Comparison of ENCODE assay signal across 8 mouse cellular contexts in the genomic region with DNA sequence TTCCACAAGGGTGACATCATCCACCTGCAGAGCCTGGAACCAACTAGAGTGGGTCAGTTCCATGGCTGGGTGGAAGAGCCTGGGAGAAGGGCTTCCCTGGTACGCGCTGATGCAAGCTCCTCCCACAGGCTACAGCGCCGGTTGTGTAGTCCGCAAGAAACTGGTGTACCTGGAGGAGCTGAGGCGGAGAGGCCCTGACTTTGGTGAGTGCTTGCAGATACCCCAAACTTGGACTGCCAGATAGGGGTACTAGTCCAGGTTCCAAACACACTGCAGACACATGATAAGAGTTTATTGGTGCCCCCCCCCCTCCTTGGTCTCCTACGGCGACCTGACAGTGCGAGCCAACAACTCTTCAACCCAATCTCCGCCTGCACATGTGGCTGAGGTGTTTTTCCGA. TPM values are rescaled to one million over a fixed set of nuclear protein-coding genes. Genes with fewer than 3 reads are reported as not detected.
A peak's percentile ranks its signal among the peaks of the same experiment; 100 is the strongest.
DNase-seq lines count a peak whose midpoint lies in the region; ATAC-seq lines count a peak whose summit lies in the region.

No protein-coding gene starts in this region.

- no peaks in the 10 kb centered on the region for H3K36me3 ChIP-seq in forebrain, embryonic 13.5 days (ENCODE audit: poor library complexity, severe bottlenecking)
- H3K36me3 ChIP-seq in liver, embryonic 12.5 days: no peaks in the 10 kb centered on the region

- DNase-seq in spleen, adult 12 weeks (ENCODE audit: low spot score): peak; percentile 46
- no peak for DNase-seq in spleen, adult 18-20 months
- peak; percentile 23 for DNase-seq in retina, postnatal 1 day
- DNase-seq in left cerebral cortex, adult 18-20 months (ENCODE audit: low spot score in 2 of 2): no peak
- no peak for DNase-seq in urinary bladder, postnatal 4 days (ENCODE audit: low spot score in 2 of 2)
- no peak for DNase-seq in layer of hippocampus, adult 8-10 months (ENCODE audit: low spot score in 2 of 2)

- H3K9me3 ChIP-seq in forebrain, embryonic 13.5 days (replicated peaks): no peaks in the 10 kb centered on the region
- H3K9me3 ChIP-seq in liver, embryonic 12.5 days (replicated peaks): no peaks in the 10 kb centered on the region

- whole genome bisulfite sequencing in forebrain, embryonic 13.5 days: 6% methylated on average over 11 of the region's 11 CpGs
- WGBS in liver, embryonic 12.5 days (ENCODE audit: insufficient replicate concordance): 4% methylated on average over 11 of the region's 11 CpGs

- no peak overlapping the region; the same call in 1 of the 2 replicates for H3K9ac ChIP-seq in forebrain, embryonic 13.5 days
- peak overlapping the region; percentile 60 for H3K9ac ChIP-seq in liver, embryonic 12.5 days

- ATAC-seq in forebrain, embryonic 13.5 days: no peak
- peak; percentile 88 for ATAC-seq in liver, embryonic 12.5 days

- H3K4me3 ChIP-seq in forebrain, embryonic 13.5 days: peak overlapping the region; percentile 38
- peak overlapping the region; percentile 56 for H3K4me3 ChIP-seq in liver, embryonic 12.5 days

- peaks cover 12% of the 10 kb centered on the region for H3K4me1 ChIP-seq in forebrain, embryonic 13.5 days
- peaks cover 55% of the 10 kb centered on the region for H3K4me1 ChIP-seq in liver, embryonic 12.5 days

- H3K27ac ChIP-seq in forebrain, embryonic 13.5 days: no peak overlapping the region
- peak overlapping the region; percentile 77 for H3K27ac ChIP-seq in liver, embryonic 12.5 days

- H3K27me3 ChIP-seq in forebrain, embryonic 13.5 days: peaks cover 29% of the 10 kb centered on the region
- peaks cover 56% of the 10 kb centered on the region for H3K27me3 ChIP-seq in liver, embryonic 12.5 days (replicated peaks)

- peak overlapping the region; percentile 65 for H3K4me2 ChIP-seq in forebrain, embryonic 13.5 days
- peak overlapping the region; percentile 86 for H3K4me2 ChIP-seq in liver, embryonic 12.5 days

RNA-seq across cellular contexts. Expression of a gene that starts 27.2 kb away (rescaled TPM):
- 30.2 and 31.5 TPM in 2 replicates for polyA plus RNA-seq in forebrain, embryonic 13.5 days (2015; fragmentation: Nextera tagmentation; extraction: Ambion mirVana)
- polyA plus RNA-seq in liver, embryonic 12.5 days (2016; fragmentation: Nextera tagmentation; extraction: Ambion mirVana): 32.7 and 33.2 TPM in 2 replicates
- total RNA-seq in left cerebral cortex, adult 18-20 months (2021): 10 to 100 TPM; 61.0 to 62.5 TPM
- total RNA-seq in layer of hippocampus, adult 8-10 months (2022): 10 to 100 TPM; 53.7 to 60.9 (median 57.8) TPM

RNA-seq across cellular contexts. Expression of a gene that starts 39.8 kb away (rescaled TPM):
- polyA plus RNA-seq in forebrain, embryonic 13.5 days (2015; fragmentation: Nextera tagmentation; extraction: Ambion mirVana): 0.03 TPM in 2 replicates
- polyA plus RNA-seq in liver, embryonic 12.5 days (2016; fragmentation: Nextera tagmentation; extraction: Ambion mirVana): 0.26 and 0.28 TPM in 2 replicates
- under 1 TPM; 0.05 to 0.12 TPM for total RNA-seq in left cerebral cortex, adult 18-20 months (2021)
- total RNA-seq in layer of hippocampus, adult 8-10 months (2022): under 1 TPM; 0.07 to 0.20 (median 0.14) TPM

RNA-seq across cellular contexts. Expression of a gene that starts 54.6 kb away (rescaled TPM):
- polyA plus RNA-seq in forebrain, embryonic 13.5 days (2015; fragmentation: Nextera tagmentation; extraction: Ambion mirVana): 100 and 110 TPM in 2 replicates
- 58.1 and 61.7 TPM in 2 replicates for polyA plus RNA-seq in liver, embryonic 12.5 days (2016; fragmentation: Nextera tagmentation; extraction: Ambion mirVana)
- 10 to 100 TPM; 69.8 to 70.2 TPM for total RNA-seq in left cerebral cortex, adult 18-20 months (2021)
- 10 to 100 TPM; 69.5 to 79.9 (median 74.5) TPM for total RNA-seq in layer of hippocampus, adult 8-10 months (2022)

Comparison
In these comparisons a context has a peak if more than half of its experiments do, and no peak if none do; other contexts are left out.
1. DNase-seq: peak in spleen, adult 12 weeks (single experiment) and retina, postnatal 1 day (single experiment); none in spleen, adult 18-20 months (0 of 2), left cerebral cortex, adult 18-20 months (0 of 2), urinary bladder, postnatal 4 days (0 of 2) and layer of hippocampus, adult 8-10 months (0 of 2).